Mouse (Mus musculus) erythroblast, embryonic 14.5 days (primary cell): ENCODE data around the gene Gm37240.

Source experiments
- GATA1 ChIP-seq: IDR thresholded peaks from 2 replicates; pipeline ENCODE4 v1.6.1; 2012; ENCODE audit warnings: low read length, inconsistent platforms, mixed read lengths
- TAL1 ChIP-seq: IDR thresholded peaks from 3 replicates; pipeline ENCODE4 v1.6.1; 2012; ENCODE audit warnings: low read length, inconsistent platforms, mixed read lengths

- TF ChIP-seq GATA1 (no peak), TAL1 (no peak)
Measured at GRCm38 (mm10) chr3:85480638-85481037, 406.7 kb downstream of the Gm37240 start.
